Mouse (Mus musculus) hindbrain, embryonic 12.5 days (tissue): ENCODE measurements at regions not wholly inside any gene's neighbourhood (a gene's known extent, or its start where the extent isn't known, plus 50 kb on each side); places are given as distances from the start of the nearest gene placed in this dataset.

Experiments used
- ATAC-seq: fragments of 200-750 bp; cut with Nextera tagmentation; 2 replicates; pipeline ENCODE4 v1.8.0; 2017; ENCODE audit warnings: moderate TSS enrichment; ENCODE audit not compliant: low FRiP score
- H3K27ac ChIP-seq: fragments of 300-500 bp; sonication (generic); 2 replicates; pipeline ENCODE4 v1.5.1; 2016; ENCODE audit warnings: mild to moderate bottlenecking
- H3K27me3 ChIP-seq: fragments of 300-500 bp; sonication (generic); 2 replicates; pipeline ENCODE4 v1.6.1; 2016; ENCODE audit warnings: mild to moderate bottlenecking
- H3K36me3 ChIP-seq: fragments of 300-500 bp; sonication (generic); 2 replicates; pipeline ENCODE4 v1.6.1; 2016; ENCODE audit warnings: mild to moderate bottlenecking
- H3K4me1 ChIP-seq: fragments of 300-500 bp; sonication (generic); 2 replicates; pipeline ENCODE4 v1.6.1; 2016
- H3K4me2 ChIP-seq: fragments of 300-500 bp; sonication (generic); replicated peaks from 2 replicates; pipeline ENCODE4 v1.6.1; 2016; ENCODE audit warnings: mild to moderate bottlenecking
- H3K4me3 ChIP-seq: fragments of 300-500 bp; sonication (generic); 2 replicates; pipeline ENCODE4 v1.5.1; 2016; ENCODE audit warnings: mild to moderate bottlenecking
- H3K9ac ChIP-seq: fragments of 300-500 bp; sonication (generic); 2 replicates; pipeline ENCODE4 v1.6.1; 2016; ENCODE audit warnings: mild to moderate bottlenecking, moderate library complexity
- H3K9me3 ChIP-seq: fragments of 300-500 bp; sonication (generic); replicated peaks from 2 replicates; pipeline ENCODE4 v1.6.1; 2016; ENCODE audit warnings: mild to moderate bottlenecking
- WGBS: fragments of 180-500 bp; shearing (Covaris S2); methylation state at CpG from one replicate; pipeline ENCODE4 v1.1.7; 2016; 5-methylcytosine and 5-hydroxymethylcytosine counted together

DNA sequence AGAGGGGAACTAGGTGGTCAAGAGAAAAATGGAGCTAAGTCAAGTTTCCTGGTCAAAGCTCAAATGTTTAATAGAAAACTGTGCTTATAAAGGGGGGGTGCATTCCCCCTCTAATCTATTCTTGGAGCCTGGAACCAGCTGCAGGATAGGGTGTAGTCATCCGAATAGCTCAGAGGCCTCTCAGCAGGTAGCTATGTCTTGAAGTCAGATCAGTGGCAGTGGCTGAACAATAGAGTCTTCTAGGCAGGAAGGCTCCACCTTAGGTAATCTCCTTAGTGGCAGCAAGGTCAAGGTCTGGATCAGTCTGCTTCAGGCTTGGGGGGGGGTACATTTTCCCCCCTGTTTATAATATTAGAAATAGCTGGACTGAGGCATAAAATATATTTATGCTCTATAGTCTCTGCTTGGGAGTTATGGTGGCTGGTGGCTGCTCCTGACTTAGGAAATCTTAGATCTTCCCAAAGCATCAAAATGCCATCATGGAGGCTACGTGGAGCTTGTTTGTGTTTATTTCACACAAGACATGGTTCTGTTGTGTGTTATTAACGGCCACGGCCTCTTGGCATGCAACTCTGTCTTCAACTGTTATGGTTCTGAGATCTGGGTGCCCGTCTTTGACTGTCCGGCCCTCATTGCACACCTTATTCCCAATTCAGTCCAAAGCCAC, 1984.1 kb downstream of the Cntnap5b start:
- 39% methylated on average over 6 of the region's 6 CpGs for WGBS
- Histone ChIP-seq H3K4me2 (no peak overlapping the region), H3K4me3 (no peak overlapping the region)

DNA sequence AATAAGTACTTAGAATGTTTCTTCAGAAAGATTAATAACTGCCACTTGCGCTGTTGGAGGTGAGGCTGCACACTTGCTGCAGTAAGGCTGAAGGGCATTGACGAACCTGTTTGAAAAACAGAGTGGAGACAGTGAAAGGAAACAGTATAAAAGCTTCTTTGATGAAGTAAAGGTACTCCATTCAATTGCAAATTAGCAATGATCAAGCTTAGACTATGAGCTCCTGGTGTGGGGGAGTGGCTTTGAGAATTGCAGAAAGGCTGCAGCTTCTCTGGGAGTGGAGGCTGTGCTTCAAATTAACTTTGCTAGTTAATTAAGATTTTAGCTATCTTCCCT, 1984.6 kb downstream of the Cntnap5b start:
- Histone ChIP-seq H3K27me3 (no peaks in the 10 kb centered on the region), H3K4me3 (no peak overlapping the region), H3K9me3 (no peaks in the 10 kb centered on the region), H3K9ac (no peak overlapping the region), H3K27ac (no peak overlapping the region), H3K4me1 (no peaks in the 10 kb centered on the region), H3K4me2 (no peak overlapping the region), H3K36me3 (no peaks in the 10 kb centered on the region)
- ATAC-seq, result 0 out of 2 replicates have a peak, but pooled peaks have one; percentile 22
- 15% methylated on average over 2 of the region's 2 CpGs for WGBS

More for the DNA sequence above, 1984.1 kb downstream of the Cntnap5b start:
- no peak overlapping the region for H3K27ac ChIP-seq
- H3K36me3 ChIP-seq, result no peaks in the 10 kb centered on the region
- H3K9me3 ChIP-seq, result no peaks in the 10 kb centered on the region
- ATAC-seq, result 0 out of 2 replicates have a peak, but pooled peaks have one; percentile 19
- H3K27me3 ChIP-seq, result no peaks in the 10 kb centered on the region
- H3K9ac ChIP-seq, result no peak overlapping the region
- H3K4me1 ChIP-seq, result no peaks in the 10 kb centered on the region

DNA sequence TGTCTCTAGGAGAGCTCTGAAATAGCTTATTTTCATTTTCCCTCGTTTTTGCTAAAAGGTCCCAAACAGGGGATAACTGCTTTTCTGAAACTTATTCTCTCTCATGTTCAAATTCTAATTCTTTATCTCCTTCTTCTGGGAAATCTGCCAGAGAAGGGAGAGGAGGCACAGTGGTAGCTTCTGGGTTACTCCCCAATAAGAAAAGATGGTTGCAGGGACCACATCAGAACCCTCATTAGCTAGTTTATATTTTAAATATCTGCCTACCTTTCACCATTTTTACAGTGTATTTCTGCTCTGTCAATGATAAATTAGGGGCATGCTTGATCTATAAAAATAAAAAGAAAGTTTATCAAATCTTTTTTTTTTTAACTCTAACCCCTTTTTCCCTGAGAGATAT, 2033.3 kb downstream of the Cntnap5b start:
- Histone ChIP-seq H3K27ac (no peak overlapping the region), H3K27me3 (no peaks in the 10 kb centered on the region), H3K4me1 (no peaks in the 10 kb centered on the region), H3K9me3 (peaks cover 10% of the 10 kb centered on the region; the same call in 1 of the 2 replicates), H3K4me2 (no peak overlapping the region), H3K4me3 (no peak overlapping the region), H3K9ac (no peak overlapping the region), H3K36me3 (no peaks in the 10 kb centered on the region)
- ATAC-seq, result no peak
- WGBS, result 66% methylated on average over 1 of the region's 1 CpGs
